Mouse (Mus musculus) intestine, embryonic 16.5 days (tissue): ENCODE measurements around the gene Atxn2. TPM values are rescaled to one million over a fixed set of nuclear protein-coding genes. Genes with fewer than 3 reads are reported as not detected.
"Not testable (repeated sequence)": the region's sequence is repeated elsewhere in the genome, so short reads cannot be mapped to it uniquely, and the experiment has no call there.

Experiments
- ATAC-seq: fragments of 200-750 bp; cut with Nextera tagmentation; 2 replicates; pipeline ENCODE4 v1.8.0; 2017; ENCODE audit warnings: moderate TSS enrichment, moderate library complexity
- H3K27ac ChIP-seq: fragments of 300-500 bp; sonication (generic); 2 replicates; pipeline ENCODE4 v1.5.1; 2014; ENCODE audit warnings: mild to moderate bottlenecking, low read length
- H3K27me3 ChIP-seq: fragments of 300-500 bp; sonication (generic); replicated peaks from 2 replicates; pipeline ENCODE4 v1.6.1; 2014; ENCODE audit warnings: low read length, control low read depth, mixed read lengths; ENCODE audit not compliant: control insufficient read depth, insufficient read depth
- H3K36me3 ChIP-seq: fragments of 300-500 bp; sonication (generic); 2 replicates; pipeline ENCODE4 v1.6.1; 2014; ENCODE audit warnings: low read length, control low read depth; ENCODE audit not compliant: control insufficient read depth, insufficient read depth
- H3K4me1 ChIP-seq: fragments of 300-500 bp; sonication (generic); 2 replicates; pipeline ENCODE4 v1.6.1; 2014; ENCODE audit warnings: low read length, control low read depth, mixed read lengths; ENCODE audit not compliant: control insufficient read depth, insufficient read depth
- H3K4me2 ChIP-seq: fragments of 300-500 bp; sonication (generic); 2 replicates; pipeline ENCODE4 v1.6.1; 2014; ENCODE audit warnings: low read depth, low read length, control low read depth
- H3K4me3 ChIP-seq: fragments of 300-500 bp; sonication (generic); 2 replicates; pipeline ENCODE4 v1.5.1; 2014; ENCODE audit warnings: mild to moderate bottlenecking, low read length
- H3K9ac ChIP-seq: fragments of 300-500 bp; sonication (generic); 2 replicates; pipeline ENCODE4 v1.6.1; 2014; ENCODE audit warnings: low read depth, low read length
- H3K9me3 ChIP-seq: fragments of 300-500 bp; sonication (generic); 2 replicates; pipeline ENCODE4 v1.6.1; 2016; ENCODE audit warnings: low read length, control low read depth; ENCODE audit not compliant: control insufficient read depth
- WGBS: fragments of 180-500 bp; shearing (Covaris S2); extraction: QIAGEN DNeasy Blood & Tissue Kit; methylation state at CpG from one replicate; pipeline ENCODE4 v1.1.7; 2014; 5-methylcytosine and 5-hydroxymethylcytosine counted together
- polyA plus RNA-seq: library from polyadenylated mRNA; unstranded; fragments of >200 nt; fragmentation: Nextera tagmentation; extraction: Ambion mirVana; gene quantifications from 2 replicates; pipeline ENCODE4 v1.2.1, GENCODE M21; 2015

Atxn2 gene
- polyA plus RNA-seq, 1 experiment from 2014 or later: 30.7 TPM

- H3K9ac ChIP-seq: no peak overlapping the region
- peak overlapping the region; percentile 76 for H3K27ac ChIP-seq
- WGBS: 64% methylated on average over 2 of the region's 2 CpGs
- peak; percentile 70; the same call in 1 of the 2 replicates for ATAC-seq
- H3K36me3 ChIP-seq: no peaks in the 10 kb centered on the region
- no peaks in the 10 kb centered on the region for H3K9me3 ChIP-seq
- no peak overlapping the region for H3K4me3 ChIP-seq
- H3K27me3 ChIP-seq: no peaks in the 10 kb centered on the region
- peak overlapping the region; percentile 26; the same call in 1 of the 2 replicates for H3K4me2 ChIP-seq
- peaks cover 6% of the 10 kb centered on the region; the same call in 1 of the 2 replicates for H3K4me1 ChIP-seq
Observed at GRCm38 (mm10) chr5:121742915-121743314, 31.8 kb downstream of the Atxn2 start.

GRCm38 (mm10) chr5:121747884-121748594 lies 36.9 kb downstream of the Atxn2 start:
- not testable (repeated sequence) for H3K9me3 ChIP-seq, ATAC-seq, H3K4me3 ChIP-seq, H3K27ac ChIP-seq, H3K9ac ChIP-seq, H3K27me3 ChIP-seq, H3K4me1 ChIP-seq, H3K4me2 ChIP-seq, H3K36me3 ChIP-seq
- WGBS: 97% methylated on average over 4 of the region's 4 CpGs

GRCm38 (mm10) chr5:121749633-121750032 lies 38.5 kb downstream of the Atxn2 start:
- no peak overlapping the region for H3K9ac ChIP-seq
- no peak overlapping the region for H3K27ac ChIP-seq
- no peaks in the 10 kb centered on the region for H3K4me1 ChIP-seq
- WGBS: 93% methylated on average over 2 of the region's 2 CpGs
- no peak overlapping the region for H3K4me2 ChIP-seq
- no peak overlapping the region for H3K4me3 ChIP-seq
- ATAC-seq: no peak
- no peaks in the 10 kb centered on the region for H3K9me3 ChIP-seq
- H3K36me3 ChIP-seq: 0 out of 2 replicates have a peak, but pooled peaks cover 2% of the 10 kb centered on the region
- H3K27me3 ChIP-seq: no peaks in the 10 kb centered on the region

GRCm38 (mm10) chr5:121757900-121758299 lies 46.8 kb downstream of the Atxn2 start:
- no peak overlapping the region for H3K9ac ChIP-seq
- 77% methylated on average over 2 of the region's 2 CpGs for WGBS
- H3K27ac ChIP-seq: no peak overlapping the region
- H3K4me3 ChIP-seq: no peak overlapping the region
- ATAC-seq: no peak
- peaks cover 4% of the 10 kb centered on the region; the same call in 1 of the 2 replicates for H3K36me3 ChIP-seq
- no peak overlapping the region for H3K4me2 ChIP-seq
- no peaks in the 10 kb centered on the region for H3K9me3 ChIP-seq
- no peaks in the 10 kb centered on the region for H3K4me1 ChIP-seq
- no peaks in the 10 kb centered on the region for H3K27me3 ChIP-seq

GRCm38 (mm10) chr5:121758341-121758740 lies 47.2 kb downstream of the Atxn2 start:
- Histone ChIP-seq H3K9ac (no peak overlapping the region), H3K27me3 (no peaks in the 10 kb centered on the region), H3K4me3 (no peak overlapping the region), H3K27ac (no peak overlapping the region), H3K4me2 (no peak overlapping the region), H3K4me1 (no peaks in the 10 kb centered on the region), H3K36me3 (peaks cover 4% of the 10 kb centered on the region; the same call in 1 of the 2 replicates), H3K9me3 (no peaks in the 10 kb centered on the region)
- WGBS: 85% methylated on average over 4 of the region's 4 CpGs
- ATAC-seq: no peak

- no peak overlapping the region for H3K4me2 ChIP-seq
- H3K4me1 ChIP-seq: no peaks in the 10 kb centered on the region
- H3K9me3 ChIP-seq: no peaks in the 10 kb centered on the region
- H3K27ac ChIP-seq: no peak overlapping the region
- no peaks in the 10 kb centered on the region for H3K27me3 ChIP-seq
- no peak for ATAC-seq
- no peak overlapping the region for H3K4me3 ChIP-seq
- H3K9ac ChIP-seq: no peak overlapping the region
- peaks cover 4% of the 10 kb centered on the region; the same call in 1 of the 2 replicates for H3K36me3 ChIP-seq
- WGBS: 94% methylated on average over 4 of the region's 4 CpGs
Observed at GRCm38 (mm10) chr5:121759921-121760320, 48.8 kb downstream of the Atxn2 start.

GRCm38 (mm10) chr5:121761459-121761858 lies 50.3 kb downstream of the Atxn2 start:
- no peak overlapping the region for H3K4me2 ChIP-seq
- 82% methylated on average over 7 of the region's 7 CpGs for WGBS
- no peaks in the 10 kb centered on the region for H3K4me1 ChIP-seq
- ATAC-seq: no peak
- no peak overlapping the region for H3K27ac ChIP-seq
- H3K9ac ChIP-seq: no peak overlapping the region
- peaks cover 4% of the 10 kb centered on the region; the same call in 1 of the 2 replicates for H3K36me3 ChIP-seq
- no peaks in the 10 kb centered on the region for H3K9me3 ChIP-seq
- no peaks in the 10 kb centered on the region for H3K27me3 ChIP-seq
- H3K4me3 ChIP-seq: no peak overlapping the region

- H3K4me2 ChIP-seq: no peak overlapping the region
- H3K27ac ChIP-seq: no peak overlapping the region
- H3K9me3 ChIP-seq: no peaks in the 10 kb centered on the region
- H3K4me1 ChIP-seq: no peaks in the 10 kb centered on the region
- H3K36me3 ChIP-seq: no peaks in the 10 kb centered on the region
- no peak overlapping the region for H3K9ac ChIP-seq
- 83% methylated on average over 6 of the region's 6 CpGs for WGBS
- ATAC-seq: no peak
- no peaks in the 10 kb centered on the region for H3K27me3 ChIP-seq
- no peak overlapping the region for H3K4me3 ChIP-seq
Observed at GRCm38 (mm10) chr5:121762949-121763348, 51.8 kb downstream of the Atxn2 start.

- Histone ChIP-seq H3K27ac (no peak overlapping the region), H3K9me3 (no peaks in the 10 kb centered on the region), H3K4me2 (no peak overlapping the region), H3K27me3 (no peaks in the 10 kb centered on the region), H3K4me1 (no peaks in the 10 kb centered on the region), H3K36me3 (no peaks in the 10 kb centered on the region), H3K4me3 (no peak overlapping the region), H3K9ac (no peak overlapping the region)
- WGBS: 87% methylated on average over 2 of the region's 2 CpGs
- ATAC-seq: no peak
Observed at GRCm38 (mm10) chr5:121765020-121765419, 53.9 kb downstream of the Atxn2 start.
